Mouse (Mus musculus) retina, postnatal 1 day (tissue): Measurements from ENCODE around the gene Tnfrsf1a.

Experiments used
- DNase-seq: peaks from one replicate; pipeline ENCODE4 v3.0.0-alpha.2; 2012

The Tnfrsf1a gene

GRCm38 (mm10) chr6:125325337-125325736 is 23.8 kb upstream of the Tnfrsf1a start:
- no peak for DNase-seq

- DNase-seq = no peak
Observed at GRCm38 (mm10) chr6:125328243-125328642, 20.9 kb upstream of the Tnfrsf1a start.

GRCm38 (mm10) chr6:125330626-125331326 is 18.4 kb upstream of the Tnfrsf1a start:
- peak; percentile 93 for DNase-seq

GRCm38 (mm10) chr6:125333112-125333899 is 15.9 kb upstream of the Tnfrsf1a start:
- DNase-seq = no peak

GRCm38 (mm10) chr6:125334356-125334755 is 14.8 kb upstream of the Tnfrsf1a start:
- no peak for DNase-seq

GRCm38 (mm10) chr6:125338791-125339660 is 10.1 kb upstream of the Tnfrsf1a start:
- DNase-seq = no peak

GRCm38 (mm10) chr6:125340244-125340643 is 8.9 kb upstream of the Tnfrsf1a start:
- DNase-seq = no peak

- DNase-seq = no peak
Observed at GRCm38 (mm10) chr6:125342198-125342597, 7.0 kb upstream of the Tnfrsf1a start.

GRCm38 (mm10) chr6:125344084-125344483 is 5.1 kb upstream of the Tnfrsf1a start:
- DNase-seq = no peak

- DNase-seq = no peak
Observed at GRCm38 (mm10) chr6:125344866-125345265, 4.3 kb upstream of the Tnfrsf1a start.

- DNase-seq = no peak
Observed at GRCm38 (mm10) chr6:125345625-125346024, 3.5 kb upstream of the Tnfrsf1a start.

GRCm38 (mm10) chr6:125346029-125346428 is 3.1 kb upstream of the Tnfrsf1a start:
- DNase-seq = no peak

GRCm38 (mm10) chr6:125349575-125350230 is 541 bp downstream of the Tnfrsf1a start:
- DNase-seq = peak; percentile 71

GRCm38 (mm10) chr6:125350231-125350994 is 1.3 kb downstream of the Tnfrsf1a start:
- peak; percentile 32 for DNase-seq

- DNase-seq = no peak
Observed at GRCm38 (mm10) chr6:125350995-125351324, 1.8 kb downstream of the Tnfrsf1a start.

- no peak for DNase-seq
Observed at GRCm38 (mm10) chr6:125351368-125352045, 2.3 kb downstream of the Tnfrsf1a start.

GRCm38 (mm10) chr6:125352046-125352384 is 2.9 kb downstream of the Tnfrsf1a start:
- DNase-seq = no peak

- DNase-seq = no peak
Observed at GRCm38 (mm10) chr6:125352811-125353210, 3.6 kb downstream of the Tnfrsf1a start.

- no peak for DNase-seq
Observed at GRCm38 (mm10) chr6:125353221-125353620, 4.1 kb downstream of the Tnfrsf1a start.

- no peak for DNase-seq
Observed at GRCm38 (mm10) chr6:125353655-125354054, 4.5 kb downstream of the Tnfrsf1a start.

- DNase-seq = peak; percentile 64
Observed at GRCm38 (mm10) chr6:125354352-125355151, 5.4 kb downstream of the Tnfrsf1a start.
